Mouse (Mus musculus) adrenal gland, postnatal 14 days (tissue): ENCODE results near the gene Bpifa5. TPM values are rescaled to one million over a fixed set of nuclear protein-coding genes. Genes with fewer than 3 reads are reported as not detected.

Experiments
- DNase-seq: peaks from one replicate; pipeline ENCODE4 v3.0.0; 2021; ENCODE audit warnings: mixed read lengths
- total RNA-seq: library from RNA; stranded (reverse); gene quantifications from 2 replicates; pipeline ENCODE4 v1.2.3, GENCODE M21; 2021

Bpifa5 gene
- total RNA-seq, 1 experiment from 2014 or later: not detected

DNA sequence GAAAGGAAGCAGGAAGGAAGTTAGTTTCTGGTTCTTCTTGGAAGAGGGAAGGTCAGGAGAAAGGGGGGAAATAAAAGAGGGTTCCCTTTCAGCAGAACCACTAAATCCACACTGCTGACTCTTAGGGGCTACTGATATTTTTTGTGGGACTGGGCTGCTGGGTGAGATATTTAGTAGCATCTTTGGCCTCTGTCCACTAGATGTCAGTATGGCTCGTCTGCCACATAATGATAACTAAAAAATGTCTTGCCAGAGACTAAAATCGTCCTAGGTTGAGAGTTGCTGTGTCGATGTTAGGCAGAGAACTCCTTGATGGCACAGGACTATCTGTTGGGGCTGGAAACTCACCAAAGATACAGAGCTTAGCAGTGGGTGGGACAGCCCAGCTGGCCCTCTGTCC is 46.7 kb downstream of the Bpifa5 start:
- DNase-seq: no peak

DNA sequence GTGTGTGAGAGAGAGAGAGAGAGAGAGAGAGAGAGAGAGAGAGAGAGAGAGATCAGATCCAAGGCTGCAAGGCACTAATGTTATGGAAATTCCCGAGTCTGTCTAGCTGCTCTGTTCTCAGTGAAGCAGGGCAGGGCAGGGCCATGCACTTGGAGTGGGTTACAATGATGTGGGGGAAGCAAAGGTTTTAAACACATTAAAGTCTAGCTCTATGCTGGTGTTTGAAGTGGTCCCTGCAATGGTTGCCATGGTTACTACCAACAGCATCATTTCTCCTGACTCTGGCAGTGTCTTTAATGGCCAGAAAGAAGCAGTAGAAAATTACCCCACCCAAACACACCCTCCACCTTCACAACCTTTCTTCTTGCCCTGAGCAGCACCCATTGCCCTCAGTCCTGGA is 48.7 kb downstream of the Bpifa5 start:
- DNase-seq: no peak

DNA sequence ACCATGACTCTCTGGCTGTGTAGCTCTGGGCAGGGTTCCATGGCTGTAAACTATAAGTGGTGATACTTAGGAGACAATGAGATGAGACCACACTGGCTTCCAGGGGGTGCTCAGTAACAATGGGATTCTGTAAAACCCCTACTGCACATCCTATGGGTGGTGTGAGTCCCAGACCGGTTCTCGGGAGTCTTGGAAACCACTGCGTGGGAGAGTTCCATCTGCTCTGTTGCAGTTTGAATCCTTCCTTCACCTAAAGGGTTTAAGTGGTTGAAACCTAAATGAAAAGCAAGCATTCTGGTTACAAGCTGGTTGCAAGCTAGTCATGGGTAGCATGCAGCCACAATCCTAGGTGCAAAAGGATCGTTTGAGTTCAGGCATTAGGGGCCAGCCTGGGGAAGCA is 49.5 kb downstream of the Bpifa5 start:
- DNase-seq: no peak

DNA sequence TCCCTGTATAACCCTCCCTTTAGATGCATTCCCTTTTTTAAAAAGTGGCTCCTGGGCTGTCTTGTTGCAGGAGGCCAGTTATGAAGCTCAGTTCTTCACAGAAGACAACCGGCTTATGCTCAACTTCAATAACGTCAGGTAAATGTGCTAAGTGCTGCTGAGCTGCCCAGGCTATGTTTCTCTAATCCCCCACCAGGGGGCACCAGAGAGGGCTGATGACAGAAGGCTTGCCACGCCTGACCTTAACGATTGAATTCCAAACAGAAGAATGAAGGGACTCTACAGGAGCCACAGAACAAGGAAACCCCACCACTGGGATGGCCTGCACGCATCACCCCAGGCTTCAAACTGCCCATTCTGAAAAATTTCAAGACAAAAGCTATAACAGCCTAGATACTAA is 52.8 kb downstream of the Bpifa5 start:
- DNase-seq: peak; percentile 92

Other genes starting within 250 kb of the Bpifa5 start
- not detected in 2 replicates for gene Bpifb3, start 244.4 kb upstream of the Bpifa5 start, total RNA-seq
- not detected in 2 replicates for gene Bpifb4, start 224.4 kb upstream of the Bpifa5 start, total RNA-seq
- gene Bpifa6, start 187.7 kb upstream of the Bpifa5 start, total RNA-seq: not detected in 2 replicates
- gene Bpifa2, start 154.3 kb upstream of the Bpifa5 start, total RNA-seq: 0.41 and 0.70 TPM in 2 replicates
- not detected in 2 replicates for gene Bpifa3, start 32.3 kb upstream of the Bpifa5 start, total RNA-seq
- gene Bpifa1, start 19.7 kb upstream of the Bpifa5 start, total RNA-seq: not detected in 2 replicates
- not detected in 2 replicates for gene Bpifb1, start 28.2 kb downstream of the Bpifa5 start, total RNA-seq
- gene Bpifb5, start 61.1 kb downstream of the Bpifa5 start, total RNA-seq: 0.45 TPM in 1 of 2 replicates, not detected in the other
- not detected in 2 replicates for gene Bpifb9a, start 95.2 kb downstream of the Bpifa5 start, total RNA-seq
- gene Bpifb9b, start 144.6 kb downstream of the Bpifa5 start, total RNA-seq: not detected in 2 replicates
- gene Cdk5rap1, start 210.4 kb downstream of the Bpifa5 start, total RNA-seq: 14.2 and 15.7 TPM in 2 replicates
- 27.7 and 32.3 TPM in 2 replicates for gene Snta1, start 245.5 kb downstream of the Bpifa5 start, total RNA-seq